ENCODE assay signal across 7 mouse cellular contexts in the genomic region with DNA sequence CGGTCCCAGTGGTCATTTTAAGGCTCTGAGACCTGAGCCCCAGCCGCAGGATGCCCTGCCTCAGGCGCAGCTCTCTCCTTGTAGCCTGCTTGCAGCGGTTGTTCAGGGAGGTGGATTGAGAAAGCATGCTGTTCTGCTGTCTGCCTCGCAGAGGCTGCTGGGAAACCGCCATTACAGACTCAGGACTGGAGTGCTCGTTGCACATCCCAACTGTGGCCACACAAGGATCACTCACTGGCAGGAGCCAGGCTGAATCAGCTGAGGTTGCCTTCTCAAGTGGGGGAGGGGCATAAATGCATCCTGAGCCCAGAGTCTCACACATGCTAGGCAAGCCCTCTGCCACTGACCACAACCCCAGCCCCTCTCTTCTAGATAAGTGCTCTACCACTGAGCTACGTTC. TPM values are rescaled to one million over a fixed set of nuclear protein-coding genes. Genes with fewer than 3 reads are reported as not detected.
DNase-seq lines count a peak whose midpoint lies in the region; ATAC-seq and TF ChIP-seq lines count a peak whose summit lies in the region.

No protein-coding gene starts in this region.

- H3K27ac ChIP-seq in kidney, embryonic 15.5 days = peak overlapping the region; percentile 24; the same call in 1 of the 2 replicates
- no peak overlapping the region for H3K27ac ChIP-seq in hindbrain, postnatal 0 days
- peak overlapping the region; percentile 34 for H3K27ac ChIP-seq in neural tube, embryonic 13.5 days (replicated peaks)

- H3K27me3 ChIP-seq in kidney, embryonic 15.5 days = no peaks in the 10 kb centered on the region
- no peaks in the 10 kb centered on the region for H3K27me3 ChIP-seq in hindbrain, postnatal 0 days (ENCODE audit: insufficient read depth, low read length)
- H3K27me3 ChIP-seq in neural tube, embryonic 13.5 days = no peaks in the 10 kb centered on the region

- no peak for TF ChIP-seq CTCF in brain, embryonic 14.5 days (IDR thresholded peaks at IDR 0.05; ENCODE audit: borderline replicate concordance, extremely low read depth, insufficient read depth, insufficient read length)
- TF ChIP-seq CTCF in hindbrain, postnatal 0 days (IDR thresholded peaks at IDR 0.05; ENCODE audit: low read depth) = peak; percentile 17; the same call in 1 of the 2 replicates

- H3K4me1 ChIP-seq in kidney, embryonic 15.5 days = peaks cover 58% of the 10 kb centered on the region
- peaks cover 15% of the 10 kb centered on the region for H3K4me1 ChIP-seq in hindbrain, postnatal 0 days (ENCODE audit: insufficient read depth, low read length)
- peaks cover 66% of the 10 kb centered on the region for H3K4me1 ChIP-seq in neural tube, embryonic 13.5 days (replicated peaks)

- no peak overlapping the region for H3K4me2 ChIP-seq in kidney, embryonic 15.5 days
- no peak overlapping the region for H3K4me2 ChIP-seq in hindbrain, postnatal 0 days (ENCODE audit: low read depth, low read length)
- H3K4me2 ChIP-seq in neural tube, embryonic 13.5 days = no peak overlapping the region

- ATAC-seq in kidney, embryonic 15.5 days (replicated peaks; ENCODE audit: low FRiP score) = no peak
- ATAC-seq in hindbrain, postnatal 0 days = 0 out of 2 replicates have a peak, but pooled peaks have one; percentile 8
- ATAC-seq in neural tube, embryonic 13.5 days (ENCODE audit: low read depth) = no peak

- 66% methylated on average over 8 of the region's 8 CpGs for WGBS in kidney, embryonic 15.5 days
- WGBS in hindbrain, postnatal 0 days = 37% methylated on average over 8 of the region's 8 CpGs
- WGBS in neural tube, embryonic 13.5 days = 51% methylated on average over 8 of the region's 8 CpGs

- no peak overlapping the region for H3K4me3 ChIP-seq in kidney, embryonic 15.5 days (replicated peaks)
- no peak overlapping the region for H3K4me3 ChIP-seq in hindbrain, postnatal 0 days (ENCODE audit: low read length)
- H3K4me3 ChIP-seq in neural tube, embryonic 13.5 days = no peak overlapping the region

- H3K9me3 ChIP-seq in kidney, embryonic 15.5 days (replicated peaks) = no peaks in the 10 kb centered on the region
- H3K9me3 ChIP-seq in hindbrain, postnatal 0 days (ENCODE audit: low read length) = no peaks in the 10 kb centered on the region
- H3K9me3 ChIP-seq in neural tube, embryonic 13.5 days = no peaks in the 10 kb centered on the region

- TF ChIP-seq POLR2A in brain, embryonic 14.5 days (IDR thresholded peaks at IDR 0.05; ENCODE audit: borderline replicate concordance, extremely low read depth, insufficient read depth, insufficient read length, poor library complexity, severe bottlenecking) = no peak

- DNase-seq in kidney, adult 11 months = no peak
- peak; percentile 56 for DNase-seq in brain, embryonic 14.5 days (ENCODE audit: low read depth)
- DNase-seq in hindbrain, postnatal 0 days (ENCODE audit: low spot score) = peak; percentile 28
- no peak for DNase-seq in ovary, adult 18-20 months (ENCODE audit: low spot score)
- DNase-seq in heart, postnatal 10 days = no peak

- intact Hi-C loops in heart, postnatal 10 days (cut with DNase I) = loop anchor here (5.0 to 10.0 kb wide), 4 partner anchors 231 to 1598 kb away; a partner anchor contains a TSS

- no peak overlapping the region for H3K9ac ChIP-seq in kidney, embryonic 15.5 days
- H3K9ac ChIP-seq in hindbrain, postnatal 0 days (replicated peaks; ENCODE audit: low read length) = peak overlapping the region; percentile 30; the same call in 1 of the 2 replicates
- peak overlapping the region; percentile 6; the same call in 1 of the 2 replicates for H3K9ac ChIP-seq in neural tube, embryonic 13.5 days

- peaks cover 22% of the 10 kb centered on the region for H3K36me3 ChIP-seq in kidney, embryonic 15.5 days
- 0 out of 2 replicates have a peak, but pooled peaks cover under 1% of the 10 kb centered on the region for H3K36me3 ChIP-seq in hindbrain, postnatal 0 days (ENCODE audit: insufficient read depth, low read length)
- peaks cover 14% of the 10 kb centered on the region for H3K36me3 ChIP-seq in neural tube, embryonic 13.5 days

RNA-seq across cellular contexts. Expression of a gene that starts 18.0 kb away (rescaled TPM):
- polyA plus RNA-seq in kidney, embryonic 15.5 days (2015; fragmentation: Nextera tagmentation; extraction: Ambion mirVana) = 10.2 and 12.9 TPM in 2 replicates
- polyA plus RNA-seq in brain, embryonic 14.5 days (2012; rRNA removed) = 26.2 and 35.1 TPM in 2 replicates
- total RNA-seq in hindbrain, postnatal 0 days (2014; rRNA removed) = 12.8 and 22.1 TPM in 2 replicates
- polyA plus RNA-seq in hindbrain, postnatal 0 days (2015; fragmentation: Nextera tagmentation; extraction: Ambion mirVana) = 7.5 and 7.9 TPM in 2 replicates
- 10.9 and 14.1 TPM in 2 replicates for polyA plus RNA-seq in neural tube, embryonic 13.5 days (2015; fragmentation: Nextera tagmentation; extraction: Ambion mirVana)
- 1 to 10 TPM; 6.4 to 8.1 TPM for total RNA-seq in heart, postnatal 10 days (2021)

RNA-seq across cellular contexts. Expression of a gene that starts 44.4 kb away (rescaled TPM):
- polyA plus RNA-seq in kidney, embryonic 15.5 days (2015; fragmentation: Nextera tagmentation; extraction: Ambion mirVana) = 6.4 and 7.7 TPM in 2 replicates
- polyA plus RNA-seq in brain, embryonic 14.5 days (2012; rRNA removed) = 12.5 and 22.1 TPM in 2 replicates
- total RNA-seq in hindbrain, postnatal 0 days (2014; rRNA removed) = 23.3 and 24.0 TPM in 2 replicates
- polyA plus RNA-seq in hindbrain, postnatal 0 days (2015; fragmentation: Nextera tagmentation; extraction: Ambion mirVana) = 4.6 and 6.0 TPM in 2 replicates
- polyA plus RNA-seq in neural tube, embryonic 13.5 days (2015; fragmentation: Nextera tagmentation; extraction: Ambion mirVana) = 5.6 and 7.2 TPM in 2 replicates
- total RNA-seq in heart, postnatal 10 days (2021) = 10 to 100 TPM; 16.8 to 19.0 TPM

Comparison
In these comparisons a context has a peak if more than half of its experiments do, and no peak if none do; other contexts are left out.
1. DNase-seq: peak in brain, embryonic 14.5 days (single experiment) and hindbrain, postnatal 0 days (single experiment); none in kidney, adult 11 months (single experiment), ovary, adult 18-20 months (single experiment) and heart, postnatal 10 days (0 of 2).